Mouse (Mus musculus) lung, postnatal 0 days (tissue): ENCODE data around the gene Grk5.

Source experiments
- CTCF ChIP-seq: IDR thresholded peaks from 2 replicates; pipeline ENCODE4 v1.5.1; 2016; ENCODE audit warnings: antibody characterized with exemption, mild to moderate bottlenecking
- EP300 ChIP-seq: IDR thresholded peaks from 2 replicates; pipeline ENCODE4 v1.6.1; 2016; ENCODE audit warnings: antibody characterized with exemption, mild to moderate bottlenecking, control low read depth

- TF ChIP-seq CTCF, result peak; percentile 7; the same call in 1 of the 2 replicates
- peak; percentile 5; the same call in 1 of the 2 replicates for TF ChIP-seq EP300
These were observed 132.0 kb downstream of the Grk5 start for GRCm38 (mm10) chr19:61021502-61021901.
